Mouse (Mus musculus): ENCODE measurements at regions not wholly inside any gene's neighbourhood (a gene's known extent, or its start where the extent isn't known, plus 50 kb on each side); places are given as distances from the start of the nearest gene placed in this dataset.

GRCm38 (mm10) chr10:85242701-85243100 lies 57.8 kb upstream of the Cry1 start:
- no peak for ATAC-seq (replicated peaks; ENCODE audit: poor library complexity, severe bottlenecking)

- ATAC-seq (replicated peaks; ENCODE audit: poor library complexity, severe bottlenecking) = no peak
Observed at GRCm38 (mm10) chr10:85243556-85243955, 58.7 kb upstream of the Cry1 start.

GRCm38 (mm10) chr10:85265746-85266145 lies 80.9 kb upstream of the Cry1 start:
- ATAC-seq (replicated peaks; ENCODE audit: poor library complexity, severe bottlenecking) = peak; percentile 35

GRCm38 (mm10) chr10:85266148-85266547 lies 81.3 kb upstream of the Cry1 start:
- ATAC-seq (replicated peaks; ENCODE audit: poor library complexity, severe bottlenecking) = peak; percentile 95

GRCm38 (mm10) chr10:85266796-85267195 lies 81.9 kb upstream of the Cry1 start:
- peak; percentile 77 for ATAC-seq (replicated peaks; ENCODE audit: poor library complexity, severe bottlenecking)

GRCm38 (mm10) chr10:85270209-85270608 lies 85.3 kb upstream of the Cry1 start:
- no peak for ATAC-seq (replicated peaks; ENCODE audit: poor library complexity, severe bottlenecking)

GRCm38 (mm10) chr10:85276793-85277192 lies 91.9 kb upstream of the Cry1 start:
- no peak for ATAC-seq (replicated peaks; ENCODE audit: poor library complexity, severe bottlenecking)

GRCm38 (mm10) chr10:85291733-85292476 lies 94.7 kb upstream of the Btbd11 start:
- no peak for ATAC-seq (replicated peaks; ENCODE audit: poor library complexity, severe bottlenecking)

GRCm38 (mm10) chr10:85292477-85292855 lies 94.1 kb upstream of the Btbd11 start:
- ATAC-seq (replicated peaks; ENCODE audit: poor library complexity, severe bottlenecking) = no peak

GRCm38 (mm10) chr10:85293071-85293783 lies 93.4 kb upstream of the Btbd11 start:
- peak; percentile 71 for ATAC-seq (replicated peaks; ENCODE audit: poor library complexity, severe bottlenecking)

GRCm38 (mm10) chr10:85295133-85295887 lies 91.3 kb upstream of the Btbd11 start:
- no peak for ATAC-seq (replicated peaks; ENCODE audit: poor library complexity, severe bottlenecking)

- ATAC-seq (replicated peaks; ENCODE audit: poor library complexity, severe bottlenecking) = no peak
Observed at GRCm38 (mm10) chr10:85311781-85312180, 74.8 kb upstream of the Btbd11 start.

GRCm38 (mm10) chr10:85313331-85313730 lies 73.3 kb upstream of the Btbd11 start:
- peak; percentile 63; the same call in 1 of the 2 replicates for ATAC-seq (replicated peaks; ENCODE audit: poor library complexity, severe bottlenecking)

GRCm38 (mm10) chr10:85320971-85321370 lies 65.6 kb upstream of the Btbd11 start:
- no peak for ATAC-seq (replicated peaks; ENCODE audit: poor library complexity, severe bottlenecking)

- no peak for ATAC-seq (replicated peaks; ENCODE audit: poor library complexity, severe bottlenecking)
Observed at GRCm38 (mm10) chr10:85322280-85322679, 64.3 kb upstream of the Btbd11 start.

- no peak for ATAC-seq (replicated peaks; ENCODE audit: poor library complexity, severe bottlenecking)
Observed at GRCm38 (mm10) chr10:85329382-85329781, 57.2 kb upstream of the Btbd11 start.

GRCm38 (mm10) chr10:85330938-85331691 lies 55.5 kb upstream of the Btbd11 start:
- ATAC-seq (replicated peaks; ENCODE audit: poor library complexity, severe bottlenecking) = 0 out of 2 replicates have a peak, but pooled peaks have one; percentile 20
